Mouse (Mus musculus) cerebellum, adult 11 months (tissue): ENCODE results near the gene Fpgs.

Source experiments
- DNase-seq: peaks from one replicate; pipeline ENCODE4 v3.0.0; 2022

Fpgs gene

DNA sequence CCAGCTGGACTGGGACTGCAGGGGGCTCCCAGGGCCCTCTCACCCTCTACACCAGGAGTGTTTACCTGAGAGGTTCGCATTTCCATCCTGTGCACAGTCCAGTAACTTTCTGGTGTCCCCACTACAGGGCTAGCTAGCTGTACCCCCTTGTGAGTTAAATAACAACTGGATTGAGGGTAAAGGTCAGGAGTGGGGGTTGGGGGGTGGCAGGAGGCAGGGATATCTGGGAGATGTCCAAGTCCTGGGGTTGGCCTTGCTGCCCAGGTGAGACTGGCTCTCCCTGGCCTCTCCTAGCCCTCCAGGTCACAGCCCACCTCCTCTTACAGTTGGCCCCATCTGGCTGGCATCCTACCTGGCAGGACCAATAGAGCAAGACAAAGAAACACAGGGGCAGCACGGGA, at the start of gene Fpgs:
TSS of gene Fpgs (minus strand) at position 125 of the 401 bp plus-strand sequence.
- DNase-seq, result no peak

DNA sequence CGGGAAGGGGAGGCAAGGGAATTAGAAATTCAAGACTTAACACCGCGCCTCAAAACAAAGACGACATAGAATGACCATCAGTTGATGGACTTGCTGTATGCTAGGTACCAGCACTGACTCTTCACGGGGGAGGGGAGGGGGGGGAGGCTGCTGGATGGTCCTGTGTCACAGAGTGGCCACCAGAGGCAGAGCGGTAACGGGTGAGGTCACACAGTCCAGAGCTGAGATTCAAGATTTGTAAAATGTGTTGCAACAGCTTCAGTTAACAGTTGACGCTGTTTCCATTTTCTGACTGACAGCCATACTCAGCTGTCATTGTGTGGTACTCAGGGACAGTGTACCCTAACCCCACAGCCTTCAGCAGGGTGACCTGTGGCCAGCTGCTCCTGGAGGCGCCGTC, 48.2 kb upstream of the Fpgs start:
- DNase-seq, result no peak

DNA sequence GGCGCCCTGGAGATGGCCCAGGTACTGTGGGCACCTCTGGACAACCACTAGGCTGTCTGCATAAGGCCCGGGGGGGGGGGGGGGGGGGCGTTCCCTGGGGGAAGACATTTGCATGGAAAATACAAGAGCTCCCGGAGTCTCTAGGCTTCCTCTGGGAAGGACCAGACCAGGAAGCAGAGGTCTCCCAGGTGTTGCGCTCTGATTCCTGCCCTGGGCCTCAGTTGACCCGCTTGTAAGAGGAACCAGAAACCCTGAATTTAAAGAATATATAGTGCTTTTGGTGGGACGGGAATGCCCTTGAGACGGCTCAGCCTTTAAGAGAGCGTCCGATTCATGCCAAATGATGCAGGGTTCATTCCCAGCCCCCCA, 47.7 kb upstream of the Fpgs start:
- no peak for DNase-seq

DNA sequence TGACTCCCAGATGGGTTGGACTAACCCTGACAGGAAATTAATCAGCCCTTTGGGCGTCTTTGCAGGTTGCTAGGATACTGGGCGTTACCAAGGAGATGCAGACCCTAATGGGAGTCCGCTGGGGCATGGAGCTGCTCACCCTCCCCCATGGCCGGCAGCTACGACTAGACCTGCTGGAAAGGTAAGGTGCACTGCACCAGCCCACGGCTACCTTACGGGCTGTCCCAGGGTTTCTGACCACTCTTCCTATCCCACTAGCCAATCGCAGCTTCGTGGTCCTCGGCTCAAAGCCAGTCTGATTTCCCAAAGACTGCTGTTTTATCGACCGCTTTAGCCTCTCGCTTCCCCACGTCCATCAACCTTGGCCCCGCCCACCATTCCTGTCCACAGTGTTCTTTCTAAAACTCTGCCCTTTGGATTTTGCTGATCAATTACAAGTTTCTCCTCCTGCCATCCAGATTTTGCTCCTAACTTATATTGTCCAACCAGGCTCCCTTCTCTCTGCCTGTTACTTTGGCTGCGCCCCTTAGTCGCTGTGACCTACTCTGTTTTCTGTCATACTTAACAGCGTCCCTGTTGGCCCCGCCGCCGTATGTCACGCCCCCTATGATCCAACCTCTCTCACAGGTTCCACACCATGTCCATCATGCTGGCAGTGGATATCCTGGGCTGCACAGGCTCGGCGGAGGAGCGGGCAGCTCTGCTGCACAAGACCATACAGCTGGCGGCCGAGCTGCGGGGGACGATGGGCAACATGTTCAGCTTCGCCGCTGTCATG, 47.1 kb upstream of the Fpgs start:
- DNase-seq, result no peak

DNA sequence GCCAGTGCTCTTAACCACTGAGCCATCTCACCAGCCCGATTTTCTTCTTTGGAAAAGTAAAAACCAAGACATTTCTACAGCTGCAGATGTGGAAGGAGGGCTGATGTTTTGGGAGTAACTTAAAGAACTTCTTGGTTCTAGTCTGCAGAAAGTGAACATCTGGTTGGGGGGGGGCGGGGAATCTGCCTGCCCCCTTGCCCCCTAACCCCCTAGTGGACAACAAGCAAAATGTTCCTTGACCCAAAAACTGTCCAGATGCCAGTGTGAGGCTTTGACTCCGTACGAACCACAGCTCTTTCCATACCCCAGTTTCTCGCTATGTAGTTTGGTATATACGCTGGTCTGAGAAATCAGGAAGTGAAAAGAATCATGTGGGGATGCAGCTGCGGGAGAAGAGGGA, 46.3 kb upstream of the Fpgs start:
- DNase-seq, result no peak

DNA sequence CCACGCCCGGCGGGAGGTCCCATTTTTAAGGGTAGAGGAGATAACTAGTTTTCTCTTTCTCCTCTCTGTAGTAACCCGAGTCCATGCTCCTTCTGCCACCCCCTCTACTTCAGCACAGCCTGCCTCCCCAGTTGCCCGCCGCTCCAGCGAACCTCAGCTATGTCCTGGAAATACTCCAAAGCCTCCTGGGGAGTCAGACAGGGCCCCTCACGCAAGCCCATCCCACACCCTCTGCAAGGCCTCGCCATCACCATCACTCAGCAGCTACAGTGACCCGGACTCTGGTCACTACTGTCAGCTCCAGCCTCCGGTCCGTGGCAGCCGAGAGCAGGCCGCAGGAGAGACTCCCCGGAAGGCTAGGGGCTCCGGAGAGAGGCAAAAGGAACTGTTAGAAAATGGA, 45.1 kb upstream of the Fpgs start:
- DNase-seq, result no peak

DNA sequence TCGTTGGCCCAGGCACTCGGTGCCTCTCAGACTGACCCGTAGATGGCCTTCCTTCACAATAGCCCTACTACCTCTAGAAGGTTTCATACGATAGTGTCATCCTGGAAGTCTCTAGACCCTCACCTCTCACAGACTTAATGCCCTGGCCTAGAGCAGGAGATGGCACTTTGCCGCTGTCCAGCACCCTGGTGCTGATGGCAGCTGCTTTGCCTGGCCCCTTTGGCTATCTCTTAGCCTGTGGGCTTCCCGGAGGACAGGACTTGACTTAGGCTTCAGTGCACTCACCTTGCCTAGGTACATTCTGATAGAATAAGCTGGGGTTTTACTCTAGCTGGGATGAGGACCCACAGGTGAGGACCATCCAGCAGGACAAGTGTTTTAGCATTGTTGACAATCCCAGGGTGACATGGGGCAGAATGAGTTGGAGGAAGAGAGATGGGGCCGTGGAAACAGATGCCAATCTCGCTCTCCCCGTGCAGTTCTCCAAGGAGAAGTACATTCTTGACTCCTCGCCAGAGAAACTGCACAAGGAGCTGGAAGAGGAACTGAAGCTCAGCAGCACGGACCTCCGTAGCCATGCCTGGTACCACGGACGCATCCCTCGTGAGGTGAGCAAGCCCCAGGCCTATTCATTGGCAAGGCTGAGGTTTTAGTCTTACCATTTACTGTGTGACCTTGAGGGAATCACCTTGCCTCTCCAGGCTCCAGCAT, 40.5 kb upstream of the Fpgs start:
- DNase-seq, result no peak

DNA sequence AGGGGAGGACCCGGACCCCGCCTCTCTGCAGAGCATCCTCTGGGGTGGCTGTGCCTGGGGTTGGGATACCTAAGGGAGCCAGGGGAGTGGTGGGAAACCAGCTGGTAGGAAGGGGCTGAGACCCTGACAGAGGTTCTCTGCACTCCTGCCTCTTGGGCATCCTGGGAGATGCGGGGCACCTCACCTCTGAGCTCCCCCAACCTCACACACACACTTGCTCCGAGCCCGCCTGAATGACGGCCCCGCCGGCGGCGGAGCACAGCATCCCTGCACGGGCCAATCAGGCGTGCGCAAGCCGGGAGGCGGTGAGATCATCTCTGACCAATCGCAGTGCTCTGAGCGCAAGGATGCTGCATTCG, 38.2 kb upstream of the Fpgs start:
- peak; percentile 89 for DNase-seq

DNA sequence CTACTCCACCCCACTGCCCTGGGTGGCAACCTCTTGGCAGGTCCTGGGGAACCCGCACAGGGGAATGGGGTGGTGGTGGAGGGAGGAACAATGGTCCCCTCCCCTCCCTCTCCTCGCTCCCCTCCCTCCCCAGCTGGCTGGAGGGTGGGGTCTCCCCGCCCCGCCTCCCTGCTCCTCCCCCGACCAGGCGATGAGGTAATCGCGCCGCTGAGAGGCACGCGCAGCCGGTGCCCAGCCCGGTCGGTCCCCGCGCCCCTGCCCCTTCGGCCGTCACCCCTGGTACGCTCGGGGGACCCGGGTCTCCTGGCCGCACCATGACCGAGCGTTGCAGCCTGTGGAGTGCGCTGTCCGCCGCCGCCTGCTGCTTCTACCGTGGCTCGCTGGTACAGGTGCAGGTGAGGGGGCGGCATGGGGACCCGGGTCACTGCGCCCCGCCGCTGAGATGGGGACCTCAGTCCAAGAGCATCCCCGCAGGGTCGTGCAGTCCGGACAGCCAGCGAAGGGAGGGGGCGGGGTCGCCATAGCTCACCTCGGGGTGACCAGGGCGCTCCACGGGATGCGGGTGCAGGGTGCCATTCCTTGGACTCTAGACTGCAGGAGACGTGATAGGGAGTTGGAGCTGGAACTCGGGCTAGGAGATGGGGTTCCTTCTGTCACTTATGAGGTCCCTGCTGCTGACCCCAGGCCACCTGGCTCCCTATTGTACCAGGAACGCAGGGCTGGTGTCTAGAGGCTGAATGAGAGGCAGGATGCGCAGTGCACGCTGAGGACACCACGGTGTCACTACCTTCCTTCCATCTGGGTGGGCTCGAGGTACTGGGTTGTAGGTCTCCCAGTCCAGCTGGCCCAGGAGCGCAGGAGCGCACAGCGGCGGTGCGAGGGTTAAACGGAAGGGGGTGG, 37.6 kb upstream of the Fpgs start:
- DNase-seq, result peak; percentile 72

DNA sequence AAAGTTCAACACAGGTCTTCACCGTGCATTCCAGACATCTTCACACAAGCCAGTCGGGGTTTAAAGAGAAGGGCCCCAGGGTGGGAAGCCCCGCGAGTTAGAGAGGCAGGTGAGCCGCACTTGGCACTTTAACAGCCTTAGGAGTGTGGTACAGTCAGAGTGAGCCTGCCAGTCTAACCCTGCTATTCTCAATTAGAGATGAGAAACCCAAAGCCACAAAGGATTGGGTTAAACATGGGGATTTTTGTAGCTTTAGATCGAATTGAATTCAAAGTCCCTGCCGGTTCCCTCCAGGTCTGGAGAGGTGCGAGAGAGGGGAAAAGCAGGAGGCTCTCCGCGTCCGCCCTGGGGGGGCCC, 36.9 kb upstream of the Fpgs start, which contains the start of gene 6330409D20Rik:
TSS of gene 6330409D20Rik (minus strand) at position 101 of the 357 bp plus-strand sequence.
- no peak for DNase-seq

DNA sequence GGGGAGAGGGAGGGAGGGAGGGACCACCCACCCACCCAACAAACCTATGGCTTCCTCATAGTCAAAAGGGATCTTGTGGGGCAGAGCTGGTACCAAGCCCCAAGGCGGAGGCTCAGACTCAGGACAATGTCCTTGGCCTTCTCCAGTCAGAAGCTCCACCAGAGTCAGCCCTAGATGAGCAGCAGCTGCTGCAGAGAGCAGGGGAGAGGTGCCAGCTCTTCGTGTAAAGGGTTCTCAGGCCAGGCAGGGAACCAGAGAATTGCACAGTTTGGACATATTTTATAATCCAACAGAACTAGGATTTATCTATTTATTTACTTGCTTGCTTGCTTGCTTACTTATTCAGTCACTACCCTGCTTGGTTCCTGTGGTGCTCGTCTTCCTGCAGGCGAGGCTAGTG, 35.4 kb upstream of the Fpgs start:
- no peak for DNase-seq

DNA sequence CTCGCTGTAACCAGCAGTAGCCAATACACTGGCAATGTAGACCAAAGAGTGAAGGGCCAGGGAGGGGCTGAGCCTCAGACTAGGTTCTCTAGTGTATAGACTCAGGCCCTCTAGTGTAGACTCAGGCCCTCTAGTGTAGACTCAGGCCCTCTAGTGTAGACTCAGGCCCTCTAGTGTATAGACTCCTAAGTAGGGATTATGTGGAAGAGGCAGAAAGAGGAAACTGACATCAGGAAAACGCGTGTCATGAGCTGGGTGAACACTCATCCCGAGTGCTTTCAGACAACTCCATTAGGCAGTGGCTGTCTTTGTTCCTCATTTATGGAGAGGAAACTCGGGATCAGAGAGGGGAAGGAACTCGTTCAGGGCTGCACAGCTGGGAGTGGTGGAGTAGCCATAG, 33.1 kb upstream of the Fpgs start:
- DNase-seq, result no peak

DNA sequence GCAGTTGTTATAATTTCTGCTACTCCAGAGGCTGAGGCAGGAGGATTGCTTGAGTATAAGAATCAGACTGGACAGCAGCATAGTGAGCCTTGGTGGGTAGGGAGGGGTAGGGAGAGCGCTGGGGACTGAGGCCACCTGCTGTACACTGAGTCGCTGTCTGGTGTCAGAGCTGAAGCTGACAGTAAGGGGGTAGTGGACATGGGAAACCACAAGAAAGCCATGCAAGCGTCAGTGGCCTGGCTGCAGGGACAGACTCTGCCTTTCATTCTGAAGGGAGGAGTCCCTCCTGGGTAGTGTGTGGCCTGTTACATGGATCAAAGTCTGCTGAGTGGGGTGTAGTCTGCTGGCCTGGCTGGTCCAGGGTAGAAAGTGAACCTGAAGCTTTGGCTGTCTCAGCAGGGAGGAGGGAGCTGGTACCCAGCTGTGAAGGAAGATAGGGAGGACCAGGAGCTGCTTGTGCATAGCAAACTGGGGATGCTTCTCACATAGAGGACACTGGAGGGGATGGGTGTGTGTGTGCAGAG, 32.4 kb upstream of the Fpgs start:
- DNase-seq, result no peak

DNA sequence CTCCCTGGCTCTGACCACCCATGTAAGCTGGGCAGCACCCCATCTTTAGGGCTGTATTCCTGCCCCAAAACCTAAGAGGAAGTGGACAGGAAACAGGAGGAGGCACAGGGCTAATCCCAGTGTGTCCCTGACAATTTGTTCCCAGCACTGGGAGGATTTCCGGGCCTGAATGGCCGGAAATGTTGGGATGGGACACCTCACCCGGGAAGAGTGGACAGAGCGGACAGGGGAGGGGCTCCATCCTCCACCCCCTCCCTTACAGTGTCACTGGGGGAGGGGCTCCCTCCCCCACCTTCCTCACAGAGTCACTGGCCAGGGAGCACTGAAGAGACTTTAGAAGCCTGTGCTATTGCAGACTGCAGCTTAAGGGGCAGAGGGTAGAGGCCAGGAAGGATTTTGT, 31.0 kb upstream of the Fpgs start:
- no peak for DNase-seq

DNA sequence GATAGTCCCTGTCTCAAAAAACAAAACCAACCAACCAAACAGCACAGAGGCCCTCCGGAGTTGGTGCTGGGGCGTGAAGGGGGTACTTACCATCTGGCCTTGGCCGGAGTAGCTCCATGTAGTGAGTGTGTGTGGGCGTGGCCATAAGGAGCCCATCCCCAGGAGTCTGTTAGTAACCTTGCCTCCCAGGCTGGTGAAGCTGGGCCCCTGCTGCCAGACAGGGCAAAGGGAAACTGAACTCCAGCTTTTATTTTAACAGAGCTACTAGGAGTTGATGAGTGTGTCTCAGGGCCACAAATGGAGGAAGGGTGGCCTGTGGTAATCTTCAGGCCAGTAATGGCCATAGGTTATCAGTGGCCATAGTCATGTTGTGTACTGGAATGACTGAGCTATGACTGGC, 30.5 kb upstream of the Fpgs start:
- no peak for DNase-seq

DNA sequence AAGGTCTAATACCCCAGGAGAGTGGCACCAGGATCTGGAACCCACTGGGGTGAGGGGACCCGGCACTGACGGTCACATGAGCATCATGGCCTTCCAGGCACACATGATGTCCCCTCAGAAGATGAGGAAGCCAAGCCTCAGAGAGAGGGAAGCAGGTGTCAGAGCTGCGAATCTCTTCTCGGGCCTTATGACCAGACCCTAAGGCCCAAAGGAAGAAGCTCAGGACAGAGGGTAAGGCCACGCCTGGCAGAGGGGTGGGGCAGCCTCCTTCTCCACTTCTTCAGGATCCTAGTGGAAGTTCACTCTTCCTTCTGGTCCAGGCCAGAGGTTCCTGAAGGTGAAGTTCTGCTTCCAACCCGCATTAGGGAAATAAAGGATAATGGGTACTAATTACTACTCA, 28.8 kb upstream of the Fpgs start:
- DNase-seq, result no peak

DNA sequence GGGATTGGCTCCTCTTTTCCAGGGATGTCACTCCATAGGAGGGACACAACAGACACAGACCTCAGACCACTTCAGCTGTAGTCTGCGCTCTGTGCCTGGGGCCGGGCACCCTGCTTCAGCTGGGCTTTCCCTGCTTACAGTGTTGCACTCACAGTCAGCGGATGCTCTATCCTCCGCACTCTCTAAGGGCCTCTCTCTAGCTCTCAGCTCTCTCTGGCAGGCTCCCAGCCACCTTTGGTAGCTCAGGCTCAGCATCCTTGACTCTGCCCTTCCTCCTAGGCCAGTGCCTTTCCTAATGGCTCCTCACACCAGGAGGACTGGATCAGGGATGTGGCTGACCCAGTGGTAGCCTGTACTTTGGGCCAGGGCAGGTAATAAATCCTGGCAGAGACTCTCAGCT, 28.0 kb upstream of the Fpgs start:
- DNase-seq, result no peak

DNA sequence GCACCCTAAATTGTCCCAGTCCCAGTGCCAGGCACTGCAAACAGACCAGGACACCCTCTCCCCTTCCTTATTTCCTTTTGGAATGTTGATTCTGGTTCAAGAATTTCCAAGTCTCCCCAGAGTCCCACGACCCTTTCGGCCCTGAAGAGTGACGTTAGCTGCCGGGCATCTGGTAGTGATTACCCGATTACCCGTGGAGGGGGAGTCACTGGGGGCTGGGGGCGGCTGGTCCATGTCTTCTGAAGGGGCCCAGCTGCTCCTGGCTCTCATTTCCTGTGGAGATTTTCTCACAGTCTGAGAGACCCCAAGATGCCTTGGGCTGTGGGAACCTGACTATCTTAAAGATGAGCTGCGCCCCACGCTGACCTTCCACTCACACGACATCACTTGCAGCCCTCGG, 26.9 kb upstream of the Fpgs start:
- no peak for DNase-seq

DNA sequence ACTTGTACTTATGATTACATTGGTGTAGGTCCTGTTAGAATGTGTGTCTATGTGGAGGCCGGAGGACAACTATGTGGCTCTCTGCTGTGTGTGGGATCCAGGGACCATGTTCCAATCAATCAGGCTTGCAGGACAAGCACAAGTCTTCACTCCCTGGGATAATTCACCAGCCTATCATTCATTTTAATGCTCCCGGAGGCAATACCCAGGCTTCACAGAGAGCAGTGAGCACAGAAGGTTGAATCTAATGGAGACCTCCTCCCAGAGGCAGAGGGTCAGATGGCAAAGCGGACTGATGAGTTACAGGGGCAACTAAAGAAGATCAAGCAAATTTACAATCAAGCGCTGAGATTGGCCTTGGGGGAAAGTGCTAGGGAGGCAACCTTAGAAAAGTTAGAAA, 25.6 kb upstream of the Fpgs start:
- DNase-seq, result no peak

DNA sequence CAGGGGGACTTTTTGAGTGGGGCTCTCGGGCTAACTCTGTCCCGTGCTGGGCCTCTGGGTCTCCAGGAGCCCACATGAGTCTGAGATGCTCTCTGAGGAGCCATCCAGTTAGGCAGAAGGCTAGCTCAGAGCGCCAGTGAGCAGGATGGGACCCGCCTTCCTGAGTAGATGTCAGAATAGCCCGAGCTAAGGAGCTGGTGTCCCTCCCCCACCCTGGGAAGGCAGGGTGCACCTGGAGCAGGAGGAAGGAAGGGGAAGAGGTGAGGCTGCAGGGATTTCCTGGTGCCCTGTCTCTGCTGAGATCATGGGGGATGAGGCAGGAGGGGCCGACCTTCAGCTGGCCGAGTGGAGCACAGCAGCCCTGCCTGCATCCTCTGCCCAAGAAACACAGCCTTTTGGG, 24.5 kb upstream of the Fpgs start:
- DNase-seq, result no peak

DNA sequence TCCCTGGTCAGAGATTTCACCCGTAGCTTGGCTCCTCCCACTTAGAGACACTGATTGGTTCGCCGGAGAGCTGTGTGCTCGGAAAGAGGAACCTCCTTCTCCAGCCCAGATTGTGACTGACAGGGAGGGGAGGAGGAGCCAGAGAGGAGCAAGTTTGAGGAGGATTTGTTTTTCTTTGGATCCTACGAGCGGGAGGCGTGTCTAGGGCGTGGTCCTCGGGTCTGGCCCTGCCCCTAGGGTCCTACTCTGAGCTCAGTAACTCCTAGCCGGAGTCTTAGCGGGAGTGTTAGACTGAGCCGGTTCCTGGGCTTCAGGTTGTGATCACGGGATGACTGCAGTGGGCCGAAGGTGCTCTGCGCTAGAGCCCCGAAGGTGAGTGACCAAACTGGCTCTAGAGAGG, 23.5 kb upstream of the Fpgs start:
- peak; percentile 83 for DNase-seq

DNA sequence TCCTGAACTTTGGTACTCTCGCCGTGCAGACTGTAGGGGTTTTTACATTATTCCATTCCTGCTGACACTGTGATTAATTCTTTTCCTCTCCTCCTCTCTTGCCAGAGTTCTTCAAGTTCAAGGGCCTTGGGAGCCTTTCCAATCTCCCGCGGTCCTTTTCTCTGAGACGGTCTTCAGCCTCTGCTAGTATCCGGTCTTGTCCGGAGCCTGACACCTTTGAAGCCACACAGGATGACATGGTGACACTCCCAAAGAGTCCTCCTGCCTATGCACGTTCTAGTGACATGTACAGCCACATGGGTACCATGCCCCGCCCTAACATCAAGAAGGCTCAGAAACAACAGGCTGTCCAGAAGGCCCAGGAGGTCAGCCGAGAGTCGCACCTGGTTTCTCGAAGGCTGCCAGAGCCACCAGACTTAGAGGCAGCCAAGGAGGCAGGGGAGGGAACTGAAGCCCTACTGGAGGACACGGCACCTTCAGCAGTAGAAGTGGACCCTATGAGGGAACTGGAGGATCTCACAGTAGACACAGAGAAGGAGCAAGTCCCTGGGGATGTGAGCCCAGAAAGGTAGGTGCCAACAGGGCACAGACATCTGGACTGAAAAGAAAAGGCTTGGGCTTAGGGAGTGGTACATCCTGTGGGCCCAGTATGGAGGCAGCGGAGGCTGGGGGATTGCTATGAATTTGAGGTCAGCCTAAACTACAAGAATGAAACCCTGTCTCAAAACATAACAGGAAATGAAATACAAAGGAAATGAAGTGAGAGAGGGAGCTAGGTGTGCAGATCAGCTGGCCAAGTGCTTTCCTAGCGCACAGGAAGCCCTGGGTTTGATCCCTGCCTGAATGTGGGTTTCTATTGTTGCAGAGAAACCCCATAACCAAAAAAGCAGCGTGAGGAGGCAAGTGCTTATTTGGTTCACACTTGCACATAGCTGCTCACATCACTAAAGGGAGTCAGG, 21.2 kb upstream of the Fpgs start:
- no peak for DNase-seq
